Mouse (Mus musculus) limb, embryonic 14.5 days (tissue): ENCODE results near the gene Fam19a5. TPM values are rescaled to one million over a fixed set of nuclear protein-coding genes. Genes with fewer than 3 reads are reported as not detected.

Experiments used
- ATAC-seq: fragments of 200-750 bp; cut with Nextera tagmentation; 2 replicates; pipeline ENCODE4 v1.8.0; 2017; ENCODE audit warnings: low read depth, moderate number of reproducible peaks, moderate TSS enrichment; ENCODE audit not compliant: low FRiP score
- DNase-seq: peaks from one replicate; pipeline ENCODE4 v3.0.0-alpha.2; 2015; ENCODE audit warnings: low spot score
- H3K27ac ChIP-seq: fragments of 300-500 bp; sonication (generic); replicated peaks from 2 replicates; pipeline ENCODE4 v1.5.1; 2014; ENCODE audit warnings: low read depth, mild to moderate bottlenecking, low read length, moderate library complexity, mixed read lengths
- H3K27me3 ChIP-seq: fragments of 300-500 bp; sonication (generic); 2 replicates; pipeline ENCODE4 v1.6.1; 2014; ENCODE audit warnings: low read length, mixed read lengths; ENCODE audit not compliant: control insufficient read depth, insufficient read depth
- H3K36me3 ChIP-seq: fragments of 300-500 bp; sonication (generic); 2 replicates; pipeline ENCODE4 v1.6.1; 2014; ENCODE audit warnings: mild to moderate bottlenecking, low read length, moderate library complexity, mixed read lengths; ENCODE audit not compliant: control insufficient read depth, insufficient read depth
- H3K4me1 ChIP-seq: fragments of 300-500 bp; sonication (generic); 2 replicates; pipeline ENCODE4 v1.6.1; 2014; ENCODE audit warnings: antibody characterized with exemption, low read length, mixed read lengths; ENCODE audit not compliant: control insufficient read depth, insufficient read depth
- H3K4me2 ChIP-seq: fragments of 300-500 bp; sonication (generic); replicated peaks from 2 replicates; pipeline ENCODE4 v1.6.1; 2014; ENCODE audit warnings: low read depth, mild to moderate bottlenecking, low read length, moderate library complexity; ENCODE audit not compliant: severe bottlenecking
- H3K4me3 ChIP-seq: fragments of 300-500 bp; sonication (generic); replicated peaks from 2 replicates; pipeline ENCODE4 v1.5.1; 2014; ENCODE audit warnings: low read length
- H3K9ac ChIP-seq: fragments of 300-500 bp; sonication (generic); 2 replicates; pipeline ENCODE4 v1.6.1; 2014; ENCODE audit warnings: mild to moderate bottlenecking, low read depth, low read length, moderate library complexity; ENCODE audit not compliant: severe bottlenecking
- H3K9me3 ChIP-seq: fragments of 300-500 bp; sonication (generic); 2 replicates; pipeline ENCODE4 v1.6.1; 2016; ENCODE audit warnings: low read length; ENCODE audit not compliant: control insufficient read depth
- POLR2A ChIP-seq: fragments of 200-500 bp; IDR thresholded peaks from 2 replicates; pipeline ENCODE4 v1.8.0; 2012; ENCODE audit warnings: inconsistent platforms, mild to moderate bottlenecking, moderate library complexity, borderline replicate concordance; ENCODE audit not compliant: insufficient read depth, insufficient read length; ENCODE audit errors: extremely low read depth
- WGBS: fragments of 180-500 bp; shearing (Covaris S2); extraction: QIAGEN DNeasy Blood & Tissue Kit; methylation state at CpG from one replicate; pipeline ENCODE4 v1.1.7; 2014; 5-methylcytosine and 5-hydroxymethylcytosine counted together
- polyA plus RNA-seq, 2 experiments: library from polyadenylated mRNA; depleted of rRNA in 1 of 2; stranded (reverse) in 1 of 2; unstranded in 1 of 2; fragments of >200 nt; fragmentation: Nextera tagmentation in 1 of 2; extraction: Ambion mirVana in 1 of 2; gene quantifications; 2 replicates each; pipeline versions ENCODE4 v1.2.1 to v1.2.3; 2012 to 2014

Fam19a5 gene
- polyA plus RNA-seq (2012; rRNA removed) (8.4 and 10.2 TPM in 2 replicates), polyA plus RNA-seq (2014; fragmentation: Nextera tagmentation; extraction: Ambion mirVana) (4.5 and 4.8 TPM in 2 replicates)

GRCm38 (mm10) chr15:87543599-87544338 is at the start of gene Fam19a5:
Gene Fam19a5 (plus strand): TSS chr15:87544299.
- no peak within 1 kb of the TSS for H3K27ac ChIP-seq
- peak within 1 kb of the TSS; percentile 49 for H3K9ac ChIP-seq
- peak; percentile 45; the same call in 1 of the 2 replicates for ATAC-seq

DNA sequence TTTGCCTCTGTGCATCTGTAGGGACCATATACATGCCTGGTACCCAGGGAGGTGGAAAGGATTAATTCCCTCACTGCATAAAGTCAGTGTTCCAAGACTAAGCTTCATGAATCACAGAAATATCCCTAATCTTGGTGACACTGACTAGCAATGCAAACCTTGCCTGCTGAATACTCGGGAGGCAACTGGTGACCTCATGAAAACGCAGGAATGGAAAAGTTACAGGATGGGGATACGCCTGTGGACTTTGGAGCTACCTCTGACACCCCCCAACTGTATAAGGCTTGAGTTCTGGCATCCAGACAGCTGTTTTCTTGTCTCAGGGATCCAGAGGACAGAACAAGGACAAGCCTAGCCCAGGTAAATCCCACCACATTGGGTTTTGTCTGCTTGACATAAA is 42.4 kb upstream of the Fam19a5 start:
- Histone ChIP-seq H3K4me3 (no peak overlapping the region), H3K4me2 (no peak overlapping the region), H3K4me1 (no peaks in the 10 kb centered on the region), H3K9me3 (no peaks in the 10 kb centered on the region), H3K36me3 (no peaks in the 10 kb centered on the region), H3K27me3 (no peaks in the 10 kb centered on the region), H3K27ac (no peak overlapping the region), H3K9ac (no peak overlapping the region)
- 65% methylated on average over 3 of the region's 3 CpGs for WGBS
- DNase-seq (no peak), ATAC-seq (no peak)
- TF ChIP-seq POLR2A, result no peak

More at GRCm38 (mm10) chr15:87543599-87544338, at the start of gene Fam19a5:
- peak; percentile 6 for DNase-seq
- H3K27me3 ChIP-seq, result peaks cover 52% of the 10 kb centered on the region
- TF ChIP-seq POLR2A, result no peak
- peak within 1 kb of the TSS; percentile 92 for H3K4me2 ChIP-seq
- H3K4me3 ChIP-seq, result peak within 1 kb of the TSS; percentile 49
- no peaks in the 10 kb centered on the region for H3K36me3 ChIP-seq
- H3K4me1 ChIP-seq, result no peaks in the 10 kb centered on the region
- WGBS, result 3% methylated on average over 12 of the region's 67 CpGs
- no peaks in the 10 kb centered on the region for H3K9me3 ChIP-seq

GRCm38 (mm10) chr15:87507349-87507748 is 36.8 kb upstream of the Fam19a5 start:
- Histone ChIP-seq H3K9me3 (no peaks in the 10 kb centered on the region), H3K27ac (no peak overlapping the region), H3K9ac (no peak overlapping the region), H3K4me1 (no peaks in the 10 kb centered on the region), H3K4me3 (no peak overlapping the region), H3K27me3 (no peaks in the 10 kb centered on the region), H3K4me2 (no peak overlapping the region), H3K36me3 (no peaks in the 10 kb centered on the region)
- ATAC-seq (no peak), DNase-seq (no peak)
- TF ChIP-seq POLR2A, result no peak
- 66% methylated on average over 3 of the region's 3 CpGs for WGBS

- WGBS, result 86% methylated on average over 4 of the region's 4 CpGs
- H3K27ac ChIP-seq, result no peak overlapping the region
- H3K4me1 ChIP-seq, result no peaks in the 10 kb centered on the region
- H3K4me3 ChIP-seq, result no peak overlapping the region
- H3K36me3 ChIP-seq, result no peaks in the 10 kb centered on the region
- no peak overlapping the region for H3K9ac ChIP-seq
- ATAC-seq (no peak), DNase-seq (no peak)
- TF ChIP-seq POLR2A, result no peak
- no peaks in the 10 kb centered on the region for H3K9me3 ChIP-seq
- H3K4me2 ChIP-seq, result no peak overlapping the region
- no peaks in the 10 kb centered on the region for H3K27me3 ChIP-seq
Observed at GRCm38 (mm10) chr15:87510886-87511285, 33.2 kb upstream of the Fam19a5 start.

- Histone ChIP-seq H3K36me3 (no peaks in the 10 kb centered on the region), H3K4me1 (no peaks in the 10 kb centered on the region), H3K27me3 (no peaks in the 10 kb centered on the region), H3K9me3 (no peaks in the 10 kb centered on the region), H3K4me2 (no peak overlapping the region), H3K9ac (no peak overlapping the region), H3K4me3 (no peak overlapping the region), H3K27ac (no peak overlapping the region)
- DNase-seq (no peak), ATAC-seq (no peak)
- TF ChIP-seq POLR2A, result no peak
Observed at GRCm38 (mm10) chr15:87518161-87518560, 25.9 kb upstream of the Fam19a5 start.
